Mouse (Mus musculus) embryo, embryonic 11 days (tissue): ENCODE results near the gene Sar1b.
"Not testable (repeated sequence)": the region's sequence is repeated elsewhere in the genome, so short reads cannot be mapped to it uniquely, and the experiment has no call there.

Experiments used
- DNase-seq: peaks from one replicate; pipeline ENCODE4 v3.0.0-alpha.2; 2015

Sar1b gene

GRCm38 (mm10) chr11:51780773-51781267 is 17.3 kb downstream of the Sar1b start:
- DNase-seq, result no peak

GRCm38 (mm10) chr11:51782721-51783120 is 19.2 kb downstream of the Sar1b start:
- DNase-seq, result no peak

- DNase-seq, result no peak
These were observed 22.4 kb downstream of the Sar1b start for GRCm38 (mm10) chr11:51785926-51786325.

GRCm38 (mm10) chr11:51789735-51790134 is 26.2 kb downstream of the Sar1b start:
- not testable (repeated sequence) for DNase-seq

GRCm38 (mm10) chr11:51790662-51791061 is 27.2 kb downstream of the Sar1b start:
- no peak for DNase-seq

GRCm38 (mm10) chr11:51796272-51796671 is 32.8 kb downstream of the Sar1b start:
- no peak for DNase-seq

- no peak for DNase-seq
These were observed 37.3 kb downstream of the Sar1b start for GRCm38 (mm10) chr11:51800634-51801325.

- DNase-seq, result peak; percentile 83
These were observed 41.9 kb downstream of the Sar1b start for GRCm38 (mm10) chr11:51805221-51805981.

- no peak for DNase-seq
These were observed 43.8 kb downstream of the Sar1b start for GRCm38 (mm10) chr11:51807108-51807879.

- DNase-seq, result no peak
These were observed 46.2 kb downstream of the Sar1b start for GRCm38 (mm10) chr11:51809632-51810224.

GRCm38 (mm10) chr11:51811230-51811629 is 47.7 kb downstream of the Sar1b start:
- no peak for DNase-seq

- DNase-seq, result no peak
These were observed 48.6 kb downstream of the Sar1b start for GRCm38 (mm10) chr11:51812022-51812546.

GRCm38 (mm10) chr11:51817756-51818155 is 54.3 kb downstream of the Sar1b start:
- peak; percentile 89 for DNase-seq

- DNase-seq, result no peak
These were observed 55.4 kb downstream of the Sar1b start for GRCm38 (mm10) chr11:51818837-51819236.

- no peak for DNase-seq
These were observed 56.5 kb downstream of the Sar1b start for GRCm38 (mm10) chr11:51819964-51820363.

GRCm38 (mm10) chr11:51820861-51821260 is 57.4 kb downstream of the Sar1b start:
- peak; percentile 78 for DNase-seq

- no peak for DNase-seq
These were observed 59.2 kb downstream of the Sar1b start for GRCm38 (mm10) chr11:51822736-51823135.

GRCm38 (mm10) chr11:51823271-51823670 is 59.8 kb downstream of the Sar1b start:
- DNase-seq, result no peak

GRCm38 (mm10) chr11:51823963-51824753 is 60.7 kb downstream of the Sar1b start:
- DNase-seq, result no peak

GRCm38 (mm10) chr11:51824867-51825424 is 61.5 kb downstream of the Sar1b start:
- DNase-seq, result no peak
